Mouse (Mus musculus): ENCODE measurements around the gene Dhrs13. TPM values are rescaled to one million over a fixed set of nuclear protein-coding genes. Genes with fewer than 3 reads are reported as not detected.

The Dhrs13 gene
- total RNA-seq (2023): 6.0 TPM

GRCm38 (mm10) chr11:78031947-78032808 lies at the start of gene Dhrs13:
Gene Dhrs13 (plus strand): TSS chr11:78032280.

GRCm38 (mm10) chr11:77982441-77982905 lies 49.6 kb upstream of the Dhrs13 start, which contains the start of gene Phf12:
Gene Phf12 (plus strand): TSS chr11:77982754.

GRCm38 (mm10) chr11:78037831-78038752 lies 6.0 kb downstream of the Dhrs13 start, which contains the start of gene Flot2:
Gene Flot2 (plus strand): TSS chr11:78037931.

GRCm38 (mm10) chr11:78079961-78080921 lies 48.2 kb downstream of the Dhrs13 start, which contains the start of gene Eral1:
Gene Eral1 (minus strand): TSS chr11:78080383.

Other genes starting within 250 kb of the Dhrs13 start
- gene Gm10277, start 244.5 kb upstream of the Dhrs13 start, total RNA-seq (2023): not detected
- gene Pipox, start 138.2 kb upstream of the Dhrs13 start, total RNA-seq (2023): not detected
- gene Sez6, start 101.5 kb upstream of the Dhrs13 start, total RNA-seq (2023): not detected
- 133 TPM for gene Phf12, start 49.5 kb upstream of the Dhrs13 start, total RNA-seq (2023)
- gene Flot2, start 5.7 kb downstream of the Dhrs13 start, total RNA-seq (2023): 30.3 TPM
- 27.6 TPM for gene Eral1, start 48.1 kb downstream of the Dhrs13 start, total RNA-seq (2023)
- gene Fam222b, start 62.4 kb downstream of the Dhrs13 start, total RNA-seq (2023): 21.7 TPM
- 38.9 TPM for gene Traf4, start 133.3 kb downstream of the Dhrs13 start, total RNA-seq (2023)
- 9.1 TPM for gene Nek8, start 144.4 kb downstream of the Dhrs13 start, total RNA-seq (2023)
- gene Tlcd1, start 144.4 kb downstream of the Dhrs13 start, total RNA-seq (2023): 8.9 TPM
- gene Rpl23a, start 151.3 kb downstream of the Dhrs13 start, total RNA-seq (2023): 3,317 TPM
- gene Rab34, start 156.2 kb downstream of the Dhrs13 start, total RNA-seq (2023): 0.35 TPM
- gene Proca1, start 161.1 kb downstream of the Dhrs13 start, total RNA-seq (2023): not detected
- 41.2 TPM for gene Sdf2, start 213.5 kb downstream of the Dhrs13 start, total RNA-seq (2023)
- gene Supt6, start 213.7 kb downstream of the Dhrs13 start, total RNA-seq (2023): 80.8 TPM
- 107 TPM for gene 2610507B11Rik, start 229.5 kb downstream of the Dhrs13 start, total RNA-seq (2023)